Mouse (Mus musculus) liver, embryonic 14.5 days (tissue): ENCODE measurements at regions not wholly inside any gene's neighbourhood (a gene's known extent, or its start where the extent isn't known, plus 50 kb on each side); places are given as distances from the start of the nearest gene placed in this dataset.

Source experiments
- CTCF ChIP-seq: IDR thresholded peaks from 2 replicates; pipeline ENCODE4 v1.5.1; 2016; ENCODE audit warnings: antibody characterized with exemption, low read depth, control low read depth
- EP300 ChIP-seq: IDR thresholded peaks from 2 replicates; pipeline ENCODE4 v1.6.1; 2016; ENCODE audit warnings: antibody characterized with exemption, low read depth

DNA sequence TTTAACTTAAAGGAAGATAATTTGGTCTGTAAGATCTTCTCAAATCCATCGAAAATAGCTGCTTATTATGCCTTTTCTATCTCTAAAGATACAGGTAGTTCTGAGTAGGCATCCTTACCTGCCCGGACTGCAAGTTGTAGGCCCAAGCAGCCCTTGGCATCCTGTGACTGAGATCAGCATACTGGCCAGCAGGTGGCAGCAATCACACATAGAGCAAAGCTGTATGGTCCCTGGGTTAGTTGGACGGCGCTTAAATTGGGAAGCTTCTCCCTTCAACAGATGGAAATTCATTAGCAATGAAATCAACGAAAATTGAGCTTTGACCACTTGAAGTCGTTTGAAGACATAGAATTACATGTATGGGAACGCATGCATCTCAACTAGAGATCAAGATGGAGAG is 61.0 kb downstream of the Ccng2 start:
- TF ChIP-seq CTCF (peak; percentile 87), EP300 (no peak)
